Mouse (Mus musculus) ES-CJ7 (cell line): ENCODE results near the gene Gpkow.
"Not testable (repeated sequence)": the region's sequence is repeated elsewhere in the genome, so short reads cannot be mapped to it uniquely, and the experiment has no call there.

Experiments used
- DNase-seq: peaks from one replicate; pipeline ENCODE4 v3.0.0; 2011; ENCODE audit warnings: low read depth, low spot score

Gpkow gene

DNA sequence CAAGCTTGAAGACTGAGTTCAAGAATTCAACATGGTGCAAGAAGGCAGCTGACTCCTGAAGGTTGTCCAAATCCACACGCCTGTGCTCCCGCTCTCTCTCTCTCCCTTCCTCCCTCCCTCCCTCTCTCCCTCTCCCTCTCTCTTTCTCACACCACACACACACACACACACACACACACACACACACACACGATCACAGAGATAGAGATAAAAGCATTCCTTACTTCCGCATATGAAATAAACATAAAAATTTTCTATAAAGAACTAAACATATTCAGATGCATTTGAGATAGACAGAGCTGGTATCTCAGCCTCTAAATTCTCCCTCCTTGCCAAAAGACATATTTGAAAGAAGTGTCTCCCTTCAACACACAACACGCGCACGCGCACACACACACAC, 48.5 kb downstream of the Gpkow start:
- DNase-seq = no peak

DNA sequence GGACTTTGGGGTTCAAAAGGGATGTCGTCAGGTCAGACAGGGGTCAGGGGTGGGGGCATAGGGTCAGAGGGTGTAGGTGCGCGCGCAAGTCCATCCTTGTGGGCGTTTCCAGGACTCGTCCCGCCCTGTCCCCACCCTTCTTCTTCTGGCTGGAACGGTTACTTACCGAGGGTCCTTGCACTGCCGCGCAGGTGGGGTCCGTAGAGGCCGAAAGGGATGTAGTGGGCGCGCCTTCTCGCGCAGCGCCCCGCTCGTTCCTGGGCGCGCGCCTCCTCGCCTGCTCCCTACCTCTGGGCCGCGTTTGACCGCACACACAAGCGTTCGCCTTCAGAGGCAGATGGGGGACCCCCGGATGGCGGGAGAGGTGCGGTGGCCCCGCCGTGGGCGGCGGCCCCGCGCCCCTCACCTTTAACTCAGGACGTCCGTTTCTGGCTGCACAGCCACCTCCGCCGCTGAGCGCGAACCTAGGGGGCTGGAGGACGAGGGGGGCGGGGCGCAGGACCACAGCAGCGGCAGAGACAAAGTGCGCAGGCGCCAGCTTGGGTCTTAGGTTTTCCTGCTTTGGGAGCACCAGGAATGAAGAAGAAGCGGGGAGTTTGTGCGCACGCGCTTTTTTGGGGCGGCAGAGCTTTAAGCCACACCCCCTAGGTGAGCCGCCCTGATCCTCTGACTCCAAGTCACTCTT, 53.6 kb downstream of the Gpkow start, which contains the start of gene Ccdc120:
Ccdc120 (minus strand) TSS at position 474 of the 685 bp plus-strand sequence.
- peak; percentile 92 for DNase-seq

DNA sequence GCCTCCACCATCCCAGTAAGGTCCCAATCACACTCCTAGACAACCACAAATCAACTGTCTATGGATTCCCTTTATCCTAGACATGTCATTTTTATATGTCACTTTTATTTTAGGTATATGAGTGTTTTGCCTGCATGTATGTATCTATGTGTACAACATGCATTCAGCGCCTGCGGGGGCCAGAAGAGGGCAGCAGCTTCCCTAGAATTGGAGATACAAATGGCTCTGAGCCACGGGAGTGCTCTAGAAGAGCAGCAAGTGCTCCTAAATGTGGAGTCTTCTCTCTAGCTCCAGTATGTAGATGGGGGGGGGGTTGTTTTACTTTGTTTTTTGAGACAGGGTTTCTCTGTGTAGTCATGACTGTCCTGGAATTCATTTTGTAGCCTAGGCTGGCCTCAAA, 56.7 kb downstream of the Gpkow start:
- not testable (repeated sequence) for DNase-seq
